Mouse (Mus musculus) kidney, adult 8-10 months (tissue): ENCODE measurements around the gene Olfr1218.
"Not testable (repeated sequence)": the region's sequence is repeated elsewhere in the genome, so short reads cannot be mapped to it uniquely, and the experiment has no call there.

Experiments used
- DNase-seq, 2 experiments: peaks; one replicate each; pipeline ENCODE4 v3.0.0; 2022

The Olfr1218 gene

DNA sequence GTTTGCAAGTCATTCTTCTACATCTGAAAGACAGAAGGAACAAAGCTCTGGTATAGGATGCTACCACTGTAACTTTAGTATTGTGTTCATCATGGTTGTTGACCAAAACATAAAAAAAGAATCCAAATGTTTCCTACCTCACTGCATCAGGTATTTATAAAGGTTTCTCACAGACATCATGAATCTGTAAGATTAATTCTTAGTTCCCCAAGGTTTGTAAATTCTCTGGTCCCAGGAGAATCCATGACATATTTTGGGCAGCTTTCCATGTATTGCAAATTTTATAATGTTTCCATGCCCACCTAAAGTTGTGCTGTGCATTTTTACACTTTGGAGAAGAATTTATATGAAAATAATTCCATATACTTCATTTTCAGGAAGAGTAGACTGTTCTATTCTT, at the start of gene Olfr1218:
Gene Olfr1218 (minus strand): TSS at position 101 of the 400 bp plus-strand sequence.
- no peak for DNase-seq

DNA sequence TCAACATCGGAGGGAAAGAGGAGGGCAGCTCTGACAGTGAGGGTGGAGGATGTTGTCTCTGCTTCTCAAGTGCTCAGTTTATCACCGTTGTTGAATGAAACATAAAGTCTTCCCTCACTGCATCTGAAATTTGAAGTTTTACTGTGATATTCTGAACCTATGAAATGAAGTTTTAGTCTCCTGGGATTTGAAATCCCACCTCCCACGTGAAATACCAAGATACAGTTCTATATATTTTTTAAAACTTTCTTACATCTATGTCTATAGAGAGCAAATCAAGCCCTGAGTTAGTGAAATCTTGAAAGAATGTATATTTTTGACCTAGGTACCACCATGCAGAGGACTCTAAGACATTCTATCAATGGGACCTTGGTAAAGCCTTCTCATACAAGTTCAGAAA, 45.7 kb upstream of the Olfr1218 start, which contains the start of gene Olfr1220:
Gene Olfr1220 (minus strand): TSS at position 101 of the 400 bp plus-strand sequence.
- DNase-seq, result no peak

DNA sequence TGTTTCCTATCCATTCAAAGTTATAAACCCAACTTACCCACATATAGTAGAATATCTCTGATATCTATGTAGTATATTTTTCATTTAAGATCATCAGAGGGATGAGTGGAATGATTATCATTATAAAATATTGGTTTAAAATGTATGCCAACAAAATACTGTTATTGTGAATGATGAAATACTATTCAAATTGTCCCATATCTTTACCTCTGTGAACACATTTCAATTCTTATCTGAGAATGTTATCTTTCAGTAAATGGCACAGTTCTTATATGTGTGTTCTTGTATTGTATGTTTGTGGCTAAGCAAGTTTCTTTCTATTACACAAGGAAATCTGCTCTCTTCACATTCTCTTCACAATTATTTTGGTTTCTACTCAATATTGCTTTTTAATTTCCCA, 44.7 kb upstream of the Olfr1218 start:
- DNase-seq, result no peak

DNA sequence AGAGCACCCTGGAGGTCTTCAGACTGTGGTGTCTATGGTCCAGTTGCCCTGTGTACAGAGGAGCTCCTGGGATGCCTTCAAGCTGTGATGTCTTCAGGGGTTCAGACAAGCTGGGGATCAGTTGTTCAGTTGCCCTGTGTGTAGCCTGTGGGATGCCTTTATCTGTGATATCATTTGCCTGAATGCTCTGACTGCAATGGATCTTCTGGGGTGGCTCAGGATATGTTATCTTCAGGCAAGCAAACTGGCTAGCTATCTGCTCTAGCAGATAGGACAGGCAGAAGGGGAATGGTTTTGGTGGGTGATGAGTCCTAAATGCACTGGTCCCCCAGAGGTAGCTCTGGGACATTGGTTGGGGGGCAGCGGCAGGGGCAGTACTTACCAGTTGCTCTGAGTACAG, 32.9 kb upstream of the Olfr1218 start:
- no peak for DNase-seq

DNA sequence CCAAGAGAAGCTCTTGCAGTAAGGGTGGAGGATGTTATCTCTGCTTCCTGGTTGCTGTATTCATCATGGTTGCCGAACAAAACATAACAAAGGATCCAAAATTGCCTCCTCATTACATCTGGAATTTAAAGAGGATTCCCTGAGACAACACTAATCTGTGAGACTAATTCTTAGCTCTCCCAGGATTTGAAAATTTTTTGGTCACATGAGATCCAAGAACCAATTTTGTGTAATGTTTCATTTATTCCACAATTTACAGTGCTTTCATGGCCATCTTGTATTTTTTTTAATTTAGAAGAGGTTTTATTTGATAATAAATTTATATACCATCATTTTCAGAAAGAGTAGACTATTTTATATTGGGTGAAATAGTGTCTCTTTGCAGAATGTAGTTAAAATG, 22.4 kb upstream of the Olfr1218 start, which contains the start of gene Olfr1219:
Gene Olfr1219 (minus strand): TSS at position 101 of the 400 bp plus-strand sequence.
- DNase-seq, result no peak

DNA sequence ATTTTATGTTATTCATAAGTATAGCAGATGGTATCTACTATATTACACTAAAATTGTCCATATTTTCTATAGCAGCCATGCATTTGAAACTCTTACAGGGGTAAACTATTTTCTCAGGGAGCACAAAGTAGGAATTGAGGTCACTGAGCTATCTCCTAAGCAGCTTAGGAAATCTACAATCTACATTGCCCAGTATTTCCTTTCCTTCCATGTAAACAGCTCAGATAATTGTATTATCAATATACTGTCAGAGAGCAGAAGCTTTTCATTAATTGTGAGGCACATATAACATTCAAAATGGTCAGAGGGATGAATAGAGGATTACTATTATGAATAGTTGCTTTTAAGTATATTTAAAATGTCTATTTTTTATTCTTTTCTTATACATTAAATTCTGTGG, 20.5 kb upstream of the Olfr1218 start:
- DNase-seq, result no peak

DNA sequence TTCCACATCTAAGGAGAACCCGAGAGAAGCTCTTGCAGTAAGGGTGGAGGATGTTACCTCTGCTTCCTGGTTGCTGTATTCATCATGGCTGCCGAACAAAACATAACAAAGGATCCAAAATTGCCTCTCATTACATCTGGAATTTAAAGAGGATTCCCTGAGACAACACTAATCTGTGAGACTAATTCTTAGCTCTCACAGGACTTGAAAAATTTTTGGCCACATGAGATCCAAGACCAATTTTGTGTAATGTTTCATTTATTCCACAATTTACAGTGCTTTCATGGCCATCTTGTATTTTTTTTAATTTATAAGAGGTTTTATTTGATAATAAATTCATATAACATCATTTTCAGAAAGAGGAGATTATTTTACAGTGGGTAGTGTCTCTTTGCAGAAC, 29.0 kb downstream of the Olfr1218 start, which contains the start of gene Olfr1217:
Gene Olfr1217 (minus strand): TSS at position 101 of the 400 bp plus-strand sequence.
- no peak for DNase-seq

DNA sequence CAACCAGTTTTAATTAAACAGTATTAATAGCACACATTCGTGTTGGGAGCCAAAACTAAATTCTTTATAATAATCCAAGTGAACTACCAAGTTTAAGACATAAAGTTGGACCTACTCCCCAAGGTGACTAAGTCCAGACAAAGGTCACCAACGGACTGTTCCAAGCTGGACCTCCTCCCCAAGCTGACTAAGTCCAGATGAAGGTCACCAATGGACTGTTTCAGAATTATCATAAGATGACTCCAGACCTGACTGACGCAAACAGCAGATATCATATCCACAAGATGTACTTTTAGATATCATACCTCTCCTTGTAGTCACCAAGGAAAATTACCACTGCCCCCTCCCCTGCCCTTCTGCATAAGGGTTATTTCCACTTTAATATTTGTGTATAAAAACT, 39.6 kb downstream of the Olfr1218 start:
- DNase-seq, result not testable (repeated sequence)

DNA sequence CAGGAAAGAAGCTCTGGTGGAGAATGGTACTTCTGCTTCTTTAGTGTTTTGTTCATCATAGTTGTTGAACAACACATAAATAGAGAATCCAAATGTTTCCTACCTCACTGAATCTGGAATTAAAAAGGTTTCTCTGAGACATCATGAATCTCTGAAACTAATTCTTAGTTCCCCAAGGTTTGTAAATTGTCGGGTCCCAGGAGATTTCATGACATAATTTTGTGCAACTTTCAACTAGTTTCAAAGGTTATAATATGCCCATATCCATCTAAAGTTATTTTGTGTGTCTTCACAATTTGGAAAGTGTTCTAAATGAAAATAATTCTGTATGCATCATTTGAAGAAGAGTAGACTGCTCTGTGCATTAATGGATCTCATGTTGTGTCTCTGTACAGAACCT, 42.7 kb downstream of the Olfr1218 start, which contains the start of gene Olfr1216:
Gene Olfr1216 (minus strand): TSS at position 101 of the 400 bp plus-strand sequence.
- no peak for DNase-seq

DNA sequence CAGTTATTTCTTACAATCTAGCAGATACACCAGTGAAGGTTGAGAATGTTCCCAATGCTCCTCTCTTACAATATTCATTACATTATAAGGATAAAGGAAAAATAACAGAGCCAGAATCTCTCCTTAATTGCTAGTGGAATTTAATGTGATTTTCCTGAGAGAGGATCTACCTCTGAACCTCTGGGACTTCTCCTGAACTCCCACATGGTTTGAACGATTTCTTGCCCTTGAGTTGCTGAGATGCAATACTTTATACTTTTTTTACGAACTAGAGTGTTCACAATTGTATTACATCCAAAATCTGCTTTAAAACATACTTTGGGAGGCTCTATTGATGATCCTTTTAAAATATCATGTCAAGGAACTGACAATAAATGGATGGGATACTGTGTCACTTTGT, 54.1 kb downstream of the Olfr1218 start, which contains the start of gene Olfr1215:
Gene Olfr1215 (minus strand): TSS at position 101 of the 400 bp plus-strand sequence.
- DNase-seq, result no peak
